Mouse (Mus musculus): ENCODE data around the gene Pla1a.

DNA sequence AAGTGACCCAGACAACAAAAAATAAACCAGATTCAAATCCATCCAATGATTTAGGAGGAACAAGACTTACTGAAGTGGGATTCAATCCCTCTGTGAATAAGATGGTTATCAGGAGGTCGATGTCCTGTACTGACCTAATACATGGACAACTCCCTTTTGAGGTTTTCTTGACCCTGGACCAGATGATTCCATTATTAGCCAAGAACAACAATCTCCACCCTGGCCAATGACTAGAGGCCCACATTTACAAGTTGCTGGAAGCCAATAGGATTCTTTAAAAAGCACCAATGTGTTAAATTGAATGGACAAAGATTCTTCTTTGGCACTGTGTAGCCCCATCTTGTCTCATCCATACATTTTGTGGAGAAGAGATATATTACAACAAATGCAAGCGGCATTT is 7.6 kb downstream of the Pla1a start:
- TF ChIP-seq CTCF (IDR thresholded peaks at IDR 0.05; ENCODE audit: control insufficient read depth, insufficient read depth, low read length) (no peak), POLR2A (IDR thresholded peaks at IDR 0.05; ENCODE audit: borderline replicate concordance, control insufficient read depth, low read depth, low read length) (no peak)
